Mouse (Mus musculus): ENCODE data around the gene Mpv17l2. TPM values are rescaled to one million over a fixed set of nuclear protein-coding genes. Genes with fewer than 3 reads are reported as not detected.

The Mpv17l2 gene
- total RNA-seq, 2 experiments from 2014 or later = 28.3 to 31.9 TPM

DNA sequence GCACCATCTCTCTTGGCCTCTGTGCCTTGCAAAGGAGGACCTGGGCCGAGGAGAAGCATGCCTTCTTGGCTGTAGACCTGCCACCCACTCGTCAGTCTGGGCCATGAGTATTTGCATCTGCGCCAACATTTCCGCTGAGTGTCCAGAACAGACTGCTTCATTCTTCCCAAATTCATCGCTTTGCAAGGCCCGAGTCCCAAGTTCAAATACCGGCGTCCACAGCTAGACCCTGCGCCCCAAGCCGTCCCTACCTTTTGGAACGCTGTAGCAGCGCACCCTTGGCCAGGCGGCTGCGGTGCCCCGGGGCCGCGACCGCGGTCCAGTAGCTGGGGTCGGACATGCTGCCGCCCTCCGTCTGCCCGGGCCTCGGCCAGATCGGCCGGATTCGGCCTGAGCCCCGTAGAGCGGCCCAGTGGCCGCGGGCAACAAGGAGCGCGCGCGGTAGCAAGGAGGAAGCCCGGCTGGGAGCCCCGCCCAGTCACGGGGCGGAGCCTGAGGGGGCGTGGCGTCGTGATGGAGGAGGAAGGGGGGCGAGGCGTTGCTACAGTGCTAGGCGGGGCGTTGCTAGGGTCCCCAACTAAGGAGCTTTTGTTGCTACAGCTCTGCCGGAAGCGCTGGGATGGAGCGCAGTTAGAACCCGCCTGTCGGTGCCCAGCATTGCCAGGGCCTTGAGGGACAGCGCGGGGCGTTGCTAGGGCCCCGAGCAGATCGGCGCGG lies 31.4 kb upstream of the Mpv17l2 start:
- DNase-seq = peak; percentile 95
- intact Hi-C loops (cut with DNase I; ENCODE audit: low total_unique reads) = no loop called here

DNA sequence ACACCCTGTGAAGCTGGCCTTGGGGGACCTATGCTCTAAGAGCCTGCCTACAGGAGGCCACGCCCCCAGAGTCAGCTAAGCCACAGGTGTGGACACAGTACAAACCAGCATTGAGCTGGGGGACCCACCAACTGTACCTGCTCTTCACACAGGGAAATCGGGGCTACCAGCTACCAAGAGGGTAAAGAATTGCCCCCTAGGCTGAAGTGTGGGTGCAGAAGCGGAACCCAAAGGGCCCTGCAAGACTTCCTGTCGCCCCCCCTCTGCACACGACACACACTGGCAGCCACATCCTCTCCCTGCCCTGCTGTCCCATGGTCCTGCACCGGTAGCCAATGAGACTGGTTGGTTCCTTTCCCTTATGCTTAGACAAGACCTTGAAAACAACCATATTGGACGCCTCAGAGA lies 30.6 kb upstream of the Mpv17l2 start:
- no peak for DNase-seq
- intact Hi-C loops (cut with DNase I; ENCODE audit: low total_unique reads) = no loop called here

DNA sequence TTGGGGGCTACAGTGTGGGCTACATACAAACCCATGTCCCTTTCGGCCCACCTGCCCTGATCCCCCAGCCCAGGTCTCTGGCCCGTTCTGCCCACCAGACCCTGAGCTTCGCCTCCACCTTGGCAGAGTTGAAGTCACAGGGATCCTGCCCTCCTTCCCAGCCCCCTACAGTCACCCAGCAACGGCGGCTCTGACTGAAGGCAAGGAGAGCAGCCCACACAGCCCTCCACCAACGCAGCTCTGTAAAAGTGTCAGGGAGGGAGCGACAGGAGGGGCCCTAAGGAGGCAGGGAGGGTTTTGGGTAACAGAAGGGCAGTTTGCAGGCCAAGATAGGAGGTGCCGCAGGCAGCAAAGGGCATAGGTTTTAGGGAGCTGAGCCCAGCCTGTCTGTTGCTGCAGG lies 30.1 kb upstream of the Mpv17l2 start:
- intact Hi-C loops (cut with DNase I; ENCODE audit: low total_unique reads) = no loop called here
- DNase-seq = no peak

DNA sequence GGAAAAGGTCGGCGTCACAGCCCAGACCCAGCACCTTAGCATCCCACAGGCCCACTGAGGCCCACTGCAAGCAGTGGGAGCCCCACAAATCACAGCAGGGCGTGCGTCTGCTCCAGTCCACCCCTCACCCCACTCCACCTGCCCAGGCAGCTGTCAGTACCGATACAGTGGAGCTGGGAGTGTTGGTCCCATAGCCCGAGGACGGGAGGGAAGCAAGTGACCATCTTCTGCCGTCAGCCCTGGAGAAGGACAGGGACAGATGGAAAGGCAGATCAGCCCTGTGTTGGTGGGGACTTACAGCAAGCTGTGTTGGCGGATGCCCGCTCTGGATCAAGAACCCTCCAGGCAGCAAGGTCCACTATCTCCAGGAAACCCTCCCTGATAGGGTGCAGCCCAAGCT lies 28.3 kb upstream of the Mpv17l2 start:
- DNase-seq = no peak
- intact Hi-C loops (cut with DNase I; ENCODE audit: low total_unique reads) = no loop called here

DNA sequence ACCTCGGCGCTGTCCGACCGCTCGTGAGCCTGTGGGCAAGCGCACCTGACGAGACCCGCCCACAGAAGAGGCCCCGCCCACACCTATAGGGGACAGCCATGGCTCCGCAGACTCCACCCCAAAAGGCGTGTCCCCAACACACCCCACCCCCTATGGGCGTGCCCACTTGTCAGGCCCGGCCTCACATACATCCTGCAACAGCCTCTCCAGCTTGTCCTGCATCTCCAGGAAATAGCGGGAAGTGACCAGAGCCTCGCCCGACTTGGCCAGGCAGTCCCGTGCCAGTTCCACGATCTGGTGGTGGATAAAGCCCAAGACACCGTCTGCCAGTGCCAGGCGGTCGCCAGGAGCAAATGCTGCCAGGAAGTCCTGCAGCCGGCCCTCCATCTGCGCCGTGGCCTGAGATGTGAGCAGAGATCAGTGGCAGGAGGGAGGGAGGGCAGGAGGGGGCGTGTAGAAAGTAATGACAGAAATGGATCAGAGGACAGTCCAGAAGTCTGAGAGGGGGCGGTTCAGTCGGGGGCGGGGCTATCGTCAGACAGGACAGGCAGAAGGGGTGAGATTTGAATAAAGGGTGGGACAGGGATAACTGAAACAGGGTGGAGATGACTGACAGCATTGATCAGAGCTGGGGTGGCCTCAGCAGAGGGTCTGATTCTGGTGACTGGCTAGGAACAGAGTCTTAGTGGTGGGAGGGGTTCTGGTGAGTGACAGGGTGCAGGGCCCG lies 27.4 kb upstream of the Mpv17l2 start:
- intact Hi-C loops (cut with DNase I; ENCODE audit: low total_unique reads) = no loop called here
- no peak for DNase-seq

DNA sequence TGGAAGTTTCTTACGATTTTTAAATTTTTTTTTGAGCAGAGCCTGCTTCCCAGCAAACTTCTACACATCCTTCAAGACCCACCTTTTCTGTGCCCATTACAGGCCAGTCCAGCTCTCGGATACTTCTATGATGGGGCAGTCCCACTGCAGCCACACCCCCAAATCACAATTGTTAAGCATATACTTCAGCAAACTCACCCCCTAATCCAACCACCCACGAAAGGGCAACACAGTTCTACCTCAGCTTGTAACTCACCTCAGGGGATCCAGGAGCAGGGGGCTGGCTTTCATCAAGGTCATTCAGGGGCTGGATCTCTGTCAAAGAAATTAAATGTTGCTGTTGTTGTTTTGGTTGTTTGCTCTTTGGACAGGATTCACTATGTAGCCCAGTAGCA lies 26.3 kb upstream of the Mpv17l2 start:
- no peak for DNase-seq
- intact Hi-C loops (cut with DNase I; ENCODE audit: low total_unique reads) = no loop called here

DNA sequence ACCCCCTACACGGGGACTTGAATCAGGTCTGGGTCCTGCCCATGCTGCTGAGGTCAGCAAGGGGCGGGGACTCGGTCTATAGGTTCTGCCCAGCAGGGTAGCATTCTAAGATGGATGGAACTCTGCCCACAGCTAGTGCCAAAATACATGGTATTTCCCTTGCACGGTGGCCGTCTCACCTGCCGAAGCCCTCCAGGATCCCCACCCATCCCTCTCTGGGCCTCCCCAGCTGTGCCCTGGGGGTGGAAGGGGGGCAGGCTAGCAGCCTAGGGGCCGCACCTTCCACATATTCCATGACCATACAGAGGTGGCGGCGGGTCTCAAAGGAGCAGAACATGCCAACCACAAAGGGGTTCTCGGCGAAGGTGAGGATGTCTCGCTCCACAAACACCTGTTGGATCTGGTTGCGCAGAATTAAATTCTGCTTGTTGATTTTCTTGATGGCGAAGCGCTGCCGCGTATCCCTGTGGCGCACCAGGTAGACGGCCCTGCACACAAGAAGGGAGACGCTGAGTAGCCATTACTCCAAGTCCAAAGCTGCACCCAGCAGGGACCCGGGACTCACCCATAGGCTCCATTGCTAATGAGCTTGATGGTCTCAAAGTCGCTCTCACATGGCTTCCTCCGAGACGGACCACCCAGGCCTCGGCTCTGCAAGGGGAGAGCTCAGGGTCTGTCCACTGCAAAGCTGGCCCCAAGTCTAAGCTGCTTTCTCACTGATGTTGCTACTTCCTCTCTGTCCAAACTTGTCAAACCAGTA lies 25.7 kb upstream of the Mpv17l2 start:
- no peak for DNase-seq
- intact Hi-C loops (cut with DNase I; ENCODE audit: low total_unique reads) = no loop called here

DNA sequence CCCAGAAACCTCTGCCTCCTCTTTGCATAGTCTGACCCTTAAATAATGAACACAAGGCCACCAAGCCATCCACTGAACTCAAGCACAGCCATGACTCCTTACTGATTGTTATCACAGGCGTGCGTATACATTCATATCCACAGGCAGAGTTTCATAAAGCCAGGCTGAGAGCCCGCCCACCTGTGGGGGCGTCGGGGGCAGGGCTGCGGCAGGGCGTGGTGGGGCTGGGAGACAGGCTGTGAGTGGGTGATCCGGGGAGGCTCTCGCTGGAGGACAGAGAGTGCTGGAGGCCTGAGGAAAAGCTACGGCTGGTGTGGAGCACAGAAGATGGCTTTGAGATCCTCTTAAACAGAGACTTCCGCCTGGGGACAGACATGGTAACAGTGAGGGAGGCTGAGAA lies 19.3 kb upstream of the Mpv17l2 start:
- no peak for DNase-seq
- intact Hi-C loops (cut with DNase I; ENCODE audit: low total_unique reads) = no loop called here

DNA sequence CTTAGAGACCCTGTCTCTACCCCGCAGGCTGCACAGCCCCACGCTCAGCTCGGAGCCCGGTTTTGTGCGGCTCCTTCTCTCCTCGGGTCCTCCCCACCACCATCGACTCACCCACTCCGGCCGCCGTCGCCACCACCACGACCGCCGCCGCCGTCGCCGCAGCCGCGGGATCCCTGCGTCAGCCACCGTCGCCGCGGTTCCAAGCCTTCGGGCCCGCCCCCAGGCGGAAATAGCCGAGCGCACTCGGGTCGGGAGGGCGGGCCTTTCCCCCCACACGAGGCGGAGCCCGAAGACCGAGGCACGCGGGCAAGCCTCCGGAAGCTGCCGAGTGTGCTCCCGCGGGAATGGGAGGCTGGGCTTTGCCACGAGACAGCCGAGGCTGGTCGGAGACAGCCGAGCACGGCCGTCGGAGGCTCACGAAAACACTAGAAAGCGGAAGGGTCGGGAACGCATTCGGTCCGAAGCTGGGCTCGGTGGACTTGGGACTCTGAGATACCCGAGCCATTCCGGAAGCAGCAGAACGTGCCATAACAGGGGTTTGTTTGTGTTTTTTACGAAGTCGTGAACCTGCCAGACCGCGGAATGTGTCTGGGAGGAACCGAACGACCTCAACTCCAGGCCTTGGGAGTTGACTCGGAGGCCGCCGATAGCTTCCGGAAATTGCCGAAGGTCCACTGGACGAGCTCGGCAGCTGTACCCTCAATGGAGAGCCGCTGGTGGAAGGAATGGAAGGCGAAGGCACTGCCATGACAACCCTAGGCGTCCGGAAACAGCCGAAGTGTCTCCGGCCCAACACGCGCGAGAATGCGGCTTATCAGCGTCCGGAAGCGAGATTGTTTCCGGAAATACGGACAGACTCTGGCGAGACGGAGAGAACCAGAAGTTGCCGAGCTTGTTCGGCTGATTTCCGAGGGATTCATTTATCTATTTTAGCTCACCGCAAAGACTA lies 16.0 kb upstream of the Mpv17l2 start, which contains the start of gene Pik3r2:
Gene Pik3r2 (minus strand): TSS at position 218 of the 949 bp plus-strand sequence.
- peak; percentile 99 for DNase-seq
- intact Hi-C loops (cut with DNase I; ENCODE audit: low total_unique reads) = no loop called here

DNA sequence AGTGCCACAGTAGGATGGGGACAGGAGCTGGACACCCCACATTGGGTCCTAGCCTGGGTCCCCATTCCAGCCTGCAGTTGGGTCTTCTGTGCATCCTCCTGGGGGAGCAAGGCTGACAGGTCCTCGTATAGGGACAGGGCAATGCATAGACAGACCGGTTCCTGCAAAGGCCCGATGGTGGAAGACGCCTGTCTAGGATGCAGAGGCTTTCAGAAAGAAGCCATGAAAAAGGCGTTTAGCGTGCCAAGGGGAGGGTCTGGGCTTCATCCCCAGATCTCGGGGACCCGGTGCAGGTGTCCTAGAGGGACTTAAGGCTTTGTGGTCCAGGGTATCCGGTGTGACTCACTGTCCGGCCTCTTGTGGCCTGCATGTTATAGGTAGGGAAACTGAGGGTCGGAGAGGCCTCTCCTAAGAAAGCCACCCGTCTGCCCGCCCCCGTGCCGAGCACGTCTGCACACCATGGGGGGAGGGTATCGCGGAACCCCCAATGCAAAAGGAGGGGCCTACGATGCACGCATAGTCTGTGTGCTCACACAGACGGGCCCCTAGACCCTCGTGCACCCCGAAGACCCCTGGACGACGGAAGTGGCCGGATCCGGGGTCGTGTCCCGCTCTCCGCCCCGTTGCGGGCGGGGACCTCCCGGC lies 15.2 kb upstream of the Mpv17l2 start:
- intact Hi-C loops (cut with DNase I; ENCODE audit: low total_unique reads) = no loop called here
- DNase-seq = no peak

DNA sequence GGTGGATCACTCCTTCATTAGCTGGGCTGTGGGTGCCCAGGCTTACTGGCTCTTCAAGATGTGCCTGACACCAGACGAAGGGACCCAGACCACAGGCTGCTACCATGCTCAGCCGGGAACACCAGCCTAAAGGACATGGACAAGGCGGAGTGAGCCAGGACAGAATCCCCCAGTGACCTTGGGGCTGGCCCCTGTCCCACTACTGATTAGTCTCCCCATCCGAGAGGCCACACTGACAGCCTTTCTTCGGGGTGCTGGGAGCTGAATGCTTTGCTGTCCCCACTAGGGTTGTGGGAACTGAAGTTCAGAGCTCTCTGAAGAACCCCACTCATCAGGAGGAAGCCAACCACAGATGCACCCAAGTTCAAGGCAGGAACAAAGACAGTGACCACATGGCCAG lies 14.5 kb upstream of the Mpv17l2 start:
- intact Hi-C loops (cut with DNase I; ENCODE audit: low total_unique reads) = no loop called here
- DNase-seq = no peak

DNA sequence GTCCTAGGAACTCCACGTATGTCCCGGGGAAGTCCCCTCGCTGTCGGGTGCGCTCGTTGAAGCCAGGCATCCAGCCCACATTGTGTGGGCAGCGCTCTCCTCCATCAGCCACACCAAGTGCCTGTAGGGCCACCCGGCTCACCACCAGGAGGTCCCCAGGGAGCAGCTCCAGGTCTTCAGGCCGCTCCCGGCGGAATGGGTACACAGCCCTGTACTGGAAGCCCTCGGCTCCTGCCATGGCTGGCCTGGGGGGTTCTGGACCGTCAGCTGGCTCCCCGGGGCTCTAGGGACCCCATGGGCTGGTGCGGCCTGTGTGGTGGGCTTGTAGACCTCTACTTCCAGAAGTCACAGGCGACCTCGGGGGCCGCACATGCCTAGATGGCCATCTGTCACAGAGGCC lies 14.0 kb upstream of the Mpv17l2 start:
- intact Hi-C loops (cut with DNase I; ENCODE audit: low total_unique reads) = loop anchor here (5.0 kb wide), 1 partner anchor 33 kb away; the partner anchor contains the start of genes Il12rb1 and Mast3

DNA sequence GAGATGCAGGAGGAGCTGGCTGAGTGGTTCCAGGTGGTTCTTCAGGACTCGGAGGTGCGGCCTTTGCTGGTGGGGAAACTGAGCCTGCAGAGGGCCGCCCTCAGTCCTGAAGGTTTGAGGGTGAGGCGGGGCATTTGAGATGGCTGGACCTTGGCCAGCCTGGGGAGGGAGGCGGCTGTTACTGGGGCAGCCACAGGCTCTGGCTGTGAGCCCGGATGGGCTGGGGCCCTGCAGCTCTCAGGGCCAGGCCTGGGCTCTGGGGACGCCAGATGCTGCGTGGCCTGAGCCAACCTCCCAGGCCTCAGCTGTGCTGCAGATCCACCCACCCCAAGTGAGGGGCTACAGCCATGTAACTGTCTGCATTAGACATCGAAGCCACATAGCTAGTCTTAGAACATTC lies 13.1 kb upstream of the Mpv17l2 start:
- peak; percentile 95 for DNase-seq
- intact Hi-C loops (cut with DNase I; ENCODE audit: low total_unique reads) = loop anchor here (5.0 kb wide), 1 partner anchor 33 kb away; the partner anchor contains the start of genes Il12rb1 and Mast3

More for the DNA sequence above, 14.0 kb upstream of the Mpv17l2 start:
- DNase-seq = no peak

DNA sequence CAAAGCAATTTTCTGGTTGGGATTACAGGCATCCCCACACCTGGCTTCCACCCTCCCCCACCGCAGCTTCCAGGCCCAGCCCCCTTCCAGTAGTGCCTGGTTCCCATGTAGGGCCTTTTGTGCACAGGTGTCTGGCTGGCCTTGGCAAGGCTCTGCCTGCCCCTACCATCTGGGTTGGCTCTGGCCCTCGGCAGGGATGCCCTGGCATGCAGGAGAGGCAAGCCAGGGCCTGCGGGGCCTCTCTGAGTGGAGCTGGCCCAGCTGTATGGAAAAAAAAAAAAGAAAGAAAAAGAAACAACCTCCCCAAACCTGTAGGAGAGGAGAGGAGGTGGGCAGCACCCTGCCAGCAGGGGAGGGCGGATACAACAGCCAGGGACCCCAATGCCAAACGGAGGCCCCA lies 12.7 kb upstream of the Mpv17l2 start:
- intact Hi-C loops (cut with DNase I; ENCODE audit: low total_unique reads) = loop anchor here (5.0 kb wide), 1 partner anchor 34 kb away; the partner anchor contains the start of genes Il12rb1 and Mast3

DNA sequence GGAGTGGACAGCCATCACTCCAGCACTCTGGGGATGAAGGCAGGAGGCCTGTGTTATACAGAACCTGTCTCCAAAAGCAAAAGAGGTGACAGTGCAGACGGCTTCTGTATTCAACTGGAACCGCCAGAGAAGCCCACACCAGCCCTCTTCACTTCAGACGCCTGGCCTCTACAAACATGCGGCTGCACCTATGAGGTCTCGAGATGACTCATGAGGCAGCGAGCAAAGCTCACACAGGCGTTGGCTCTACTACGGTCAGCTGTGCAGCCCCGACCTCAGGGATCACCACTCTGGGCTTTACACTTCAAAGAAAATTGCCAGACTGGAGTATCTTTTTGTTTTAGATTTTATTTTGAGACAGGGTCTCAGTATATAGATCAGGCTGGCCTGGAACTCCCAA lies 12.1 kb upstream of the Mpv17l2 start:
- DNase-seq = no peak
- intact Hi-C loops (cut with DNase I; ENCODE audit: low total_unique reads) = loop anchor here (5.0 kb wide), 1 partner anchor 34 kb away; the partner anchor contains the start of genes Il12rb1 and Mast3

More for the DNA sequence above, 12.7 kb upstream of the Mpv17l2 start:
- no peak for DNase-seq

DNA sequence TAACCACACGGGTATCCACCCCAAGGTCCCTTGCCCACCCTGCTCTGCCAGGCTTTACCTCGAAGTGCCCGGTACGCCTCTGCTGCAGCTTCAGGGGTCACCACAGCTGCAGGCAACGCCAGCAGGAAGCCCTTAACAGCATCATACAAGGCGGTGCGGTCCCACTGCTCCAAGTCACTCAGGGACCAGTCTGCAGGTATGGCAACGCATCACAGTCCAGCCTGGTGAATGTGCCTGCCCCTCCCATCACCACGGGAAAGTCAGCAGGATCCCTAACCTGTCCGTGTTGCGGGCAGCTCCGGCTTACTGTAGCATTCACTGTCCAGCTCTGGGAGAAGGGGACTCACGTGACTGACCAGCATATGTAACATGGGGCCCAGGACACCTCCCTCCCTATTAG lies 11.3 kb upstream of the Mpv17l2 start:
- intact Hi-C loops (cut with DNase I; ENCODE audit: low total_unique reads) = loop anchor here (5.0 kb wide), 1 partner anchor 35 kb away; the partner anchor contains the start of genes Il12rb1 and Mast3
- no peak for DNase-seq

DNA sequence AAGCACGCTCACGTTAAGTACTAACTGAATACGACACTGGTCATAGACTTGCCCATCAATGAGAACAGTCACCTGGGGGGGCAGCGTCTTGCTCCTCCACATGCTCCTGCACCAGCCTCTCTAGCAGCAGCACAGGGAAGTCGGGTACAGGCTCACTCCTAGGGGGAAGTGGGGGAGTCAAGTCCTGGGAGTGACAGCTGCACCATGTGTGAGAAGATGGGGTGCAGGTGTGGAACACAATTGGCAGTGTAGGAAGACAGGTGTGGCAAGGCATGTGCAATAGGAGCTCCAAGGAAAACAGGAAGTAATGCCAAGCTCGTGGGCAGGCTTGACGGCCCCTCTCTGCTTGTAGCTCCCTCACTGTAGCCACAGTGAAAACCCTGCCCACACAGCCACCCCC lies 10.5 kb upstream of the Mpv17l2 start:
- intact Hi-C loops (cut with DNase I; ENCODE audit: low total_unique reads) = loop anchor here (5.0 kb wide), 1 partner anchor 36 kb away; the partner anchor contains the start of genes Il12rb1 and Mast3
- no peak for DNase-seq

DNA sequence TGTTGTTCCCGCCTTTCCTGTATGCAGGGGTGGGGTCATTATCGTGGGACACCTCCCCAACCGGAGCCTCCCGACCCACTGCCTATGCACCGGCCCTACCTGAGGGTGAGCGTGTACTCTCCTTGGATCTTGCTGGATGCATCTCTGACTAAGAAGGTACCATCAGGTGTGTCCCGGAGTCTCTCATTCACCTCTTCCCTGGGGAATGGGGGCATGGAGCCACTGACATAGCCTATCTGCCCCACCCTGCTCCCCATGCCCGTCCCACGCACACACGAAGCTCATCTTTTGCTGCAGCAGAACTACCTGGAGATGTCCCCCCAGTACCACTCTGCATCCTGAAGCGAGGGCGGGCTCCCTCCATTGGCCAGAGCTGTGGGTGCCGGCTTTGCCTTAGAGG lies 10.0 kb upstream of the Mpv17l2 start:
- DNase-seq = no peak
- intact Hi-C loops (cut with DNase I; ENCODE audit: low total_unique reads) = loop anchor here (5.0 kb wide), 1 partner anchor 37 kb away; the partner anchor contains the start of genes Il12rb1 and Mast3

All from gastrocnemius, postnatal 14 days (tissue).